Mouse (Mus musculus): ENCODE data around the gene Evi2a. TPM values are rescaled to one million over a fixed set of nuclear protein-coding genes. Genes with fewer than 3 reads are reported as not detected.
A peak's percentile ranks its signal among the peaks of the same experiment; 100 is the strongest.

Gene Evi2a
- polyA plus RNA-seq (2012; ENCODE audit: insufficient read depth, low replicate concordance), result 2.0 TPM in 1 of 2 replicates, not detected in the other

GRCm38 (mm10) chr11:79530333-79530761 lies at the start of gene Evi2a, which contains the start of gene Evi2:
Gene Evi2a (minus strand): TSS chr11:79530609.
Gene Evi2 (minus strand): TSS chr11:79530589.
- Histone ChIP-seq H3K4me1 (peaks cover 89% of the 10 kb centered on the region), H3K4me3 (replicated peaks) (peak within 1 kb of the TSS; percentile 90), H3K9me3 (no peaks in the 10 kb centered on the region), H3K36me3 (replicated peaks; ENCODE audit: low read length) (peaks cover 14% of the 10 kb centered on the region), H3K27me3 (replicated peaks) (no peaks in the 10 kb centered on the region)
- TF ChIP-seq GATA1 (IDR thresholded peaks at IDR 0.05; ENCODE audit: borderline replicate concordance, low read length) (no peak), FLI1 (IDR thresholded peaks at IDR 0.05; ENCODE audit: low read length) (no peak)

GRCm38 (mm10) chr11:79577741-79578140 lies 47.3 kb upstream of the Evi2a start:
- peaks cover 24% of the 10 kb centered on the region for H3K4me1 ChIP-seq

DNA sequence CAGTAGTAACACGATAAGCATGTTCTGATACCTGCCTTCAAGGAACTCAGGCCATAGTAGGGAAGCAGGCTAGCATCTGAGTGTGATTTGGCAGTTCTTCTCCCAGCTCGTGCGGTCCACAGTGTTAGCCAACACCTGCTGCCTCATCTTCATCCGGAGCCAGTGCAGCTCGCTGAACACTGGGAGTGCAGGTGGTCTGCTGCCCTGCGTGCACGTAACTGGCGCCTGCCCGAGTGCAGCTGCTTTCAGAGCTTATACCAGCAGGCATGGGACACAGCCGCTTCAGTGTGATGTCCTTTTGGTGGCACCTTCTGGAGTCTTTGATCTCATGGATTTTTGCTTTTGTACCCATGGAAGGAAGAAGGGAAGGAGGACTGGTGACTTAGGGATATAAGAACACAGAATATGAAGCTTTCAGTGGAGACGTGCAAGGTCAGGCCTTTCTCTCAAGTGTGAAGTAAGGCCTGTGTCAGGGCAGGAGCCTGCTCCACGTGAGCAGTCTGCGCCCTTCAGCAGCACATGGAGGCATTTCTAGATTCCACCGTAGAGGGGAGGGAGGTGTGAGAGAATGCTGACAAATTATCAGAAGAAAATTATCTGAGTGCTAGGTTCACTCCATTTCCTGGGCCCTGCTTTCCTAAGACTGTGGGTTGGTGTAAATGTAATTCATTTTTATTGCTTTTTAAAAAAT lies 45.1 kb upstream of the Evi2a start:
- TF ChIP-seq GATA1 (IDR thresholded peaks at IDR 0.05; ENCODE audit: borderline replicate concordance, low read length) (no peak), FLI1 (IDR thresholded peaks at IDR 0.05; ENCODE audit: low read length) (no peak)
- Histone ChIP-seq H3K9me3 (no peaks in the 10 kb centered on the region), H3K4me1 (peaks cover 24% of the 10 kb centered on the region), H3K27me3 (replicated peaks) (no peaks in the 10 kb centered on the region), H3K36me3 (replicated peaks; ENCODE audit: low read length) (peaks cover 94% of the 10 kb centered on the region), H3K4me3 (replicated peaks) (no peak overlapping the region)

More at GRCm38 (mm10) chr11:79577741-79578140, 47.3 kb upstream of the Evi2a start:
- TF ChIP-seq GATA1 (IDR thresholded peaks at IDR 0.05; ENCODE audit: borderline replicate concordance, low read length) (no peak), FLI1 (IDR thresholded peaks at IDR 0.05; ENCODE audit: low read length) (no peak)
- Histone ChIP-seq H3K27me3 (replicated peaks) (no peaks in the 10 kb centered on the region), H3K36me3 (replicated peaks; ENCODE audit: low read length) (peaks cover 75% of the 10 kb centered on the region), H3K9me3 (no peaks in the 10 kb centered on the region), H3K4me3 (replicated peaks) (no peak overlapping the region)

- H3K36me3 ChIP-seq (replicated peaks; ENCODE audit: low read length), result peaks cover 94% of the 10 kb centered on the region
- H3K9me3 ChIP-seq, result no peaks in the 10 kb centered on the region
- no peaks in the 10 kb centered on the region for H3K27me3 ChIP-seq (replicated peaks)
- TF ChIP-seq GATA1 (IDR thresholded peaks at IDR 0.05; ENCODE audit: borderline replicate concordance, low read length) (no peak), FLI1 (IDR thresholded peaks at IDR 0.05; ENCODE audit: low read length) (no peak)
- H3K4me1 ChIP-seq, result peaks cover 24% of the 10 kb centered on the region
- H3K4me3 ChIP-seq (replicated peaks), result no peak overlapping the region
Measured at GRCm38 (mm10) chr11:79573836-79574235, 43.4 kb upstream of the Evi2a start.

- Histone ChIP-seq H3K4me1 (peaks cover 2% of the 10 kb centered on the region; the same call in 1 of the 2 replicates), H3K36me3 (replicated peaks; ENCODE audit: low read length) (peaks cover 97% of the 10 kb centered on the region)
Measured at GRCm38 (mm10) chr11:79570319-79570718, 39.9 kb upstream of the Evi2a start.

DNA sequence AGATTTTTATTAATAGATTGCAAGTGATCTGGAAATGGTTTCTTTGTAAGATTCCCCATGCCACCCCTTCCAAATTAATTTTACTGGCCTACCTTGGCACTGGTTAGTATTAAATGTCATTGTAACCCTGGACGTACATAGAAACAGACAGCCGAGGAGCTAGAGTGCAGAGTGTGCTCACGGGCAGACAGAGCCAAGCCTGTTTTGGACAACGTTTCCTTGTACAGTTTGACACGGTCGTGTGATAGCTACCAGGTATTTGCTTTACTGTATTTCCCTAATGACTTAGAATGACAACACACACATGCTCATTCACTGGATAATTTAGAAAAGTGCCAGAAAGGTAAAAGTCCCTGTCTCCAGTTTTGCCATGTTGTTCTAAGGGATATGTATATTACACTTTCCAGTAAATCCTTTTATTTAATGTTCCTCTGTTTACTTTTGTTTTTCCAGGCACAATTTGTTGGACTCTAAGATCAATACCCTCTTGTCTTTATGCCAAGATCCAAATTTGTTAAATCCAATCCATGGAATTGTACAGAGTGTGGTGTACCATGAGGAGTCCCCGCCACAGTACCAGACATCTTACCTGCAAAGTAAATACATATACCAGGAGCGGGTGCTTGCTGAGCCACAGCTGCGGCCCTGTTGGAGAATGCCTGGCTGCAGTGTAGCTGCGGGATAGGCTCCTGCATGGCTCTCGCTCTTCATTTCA lies 37.9 kb upstream of the Evi2a start:
- Histone ChIP-seq H3K36me3 (replicated peaks; ENCODE audit: low read length) (peaks cover 95% of the 10 kb centered on the region), H3K4me3 (replicated peaks) (no peak overlapping the region), H3K27me3 (replicated peaks) (no peaks in the 10 kb centered on the region), H3K9me3 (no peaks in the 10 kb centered on the region; the same call in 1 of the 2 replicates), H3K4me1 (peaks cover 6% of the 10 kb centered on the region)
- TF ChIP-seq GATA1 (IDR thresholded peaks at IDR 0.05; ENCODE audit: borderline replicate concordance, low read length) (no peak), FLI1 (IDR thresholded peaks at IDR 0.05; ENCODE audit: low read length) (no peak)

More at GRCm38 (mm10) chr11:79570319-79570718, 39.9 kb upstream of the Evi2a start:
- Histone ChIP-seq H3K4me3 (replicated peaks) (no peak overlapping the region), H3K9me3 (no peaks in the 10 kb centered on the region; the same call in 1 of the 2 replicates), H3K27me3 (replicated peaks) (no peaks in the 10 kb centered on the region)
- no peak for TF ChIP-seq FLI1 (IDR thresholded peaks at IDR 0.05; ENCODE audit: low read length)
- TF ChIP-seq GATA1 (IDR thresholded peaks at IDR 0.05; ENCODE audit: borderline replicate concordance, low read length), result no peak

DNA sequence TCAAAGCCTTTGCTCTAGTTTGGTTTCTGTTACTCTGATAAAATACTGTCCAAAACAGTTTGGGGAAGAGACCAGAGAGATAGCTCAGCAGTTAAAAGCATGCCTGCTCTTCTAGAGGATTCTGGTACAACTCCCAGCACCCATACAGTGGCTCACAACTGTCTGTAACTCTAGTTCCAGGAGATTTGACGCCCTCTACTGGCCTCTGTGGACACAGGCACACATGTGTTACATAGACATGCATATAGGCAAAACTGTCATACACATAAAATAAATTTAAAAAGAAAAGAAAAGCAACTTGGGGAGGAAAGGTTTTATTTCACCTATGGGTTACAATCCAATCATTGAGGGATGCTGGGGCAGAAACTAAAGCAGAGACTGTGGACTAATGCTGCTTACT lies 36.5 kb upstream of the Evi2a start:
- Histone ChIP-seq H3K4me3 (replicated peaks) (no peak overlapping the region), H3K4me1 (peaks cover 10% of the 10 kb centered on the region), H3K36me3 (replicated peaks; ENCODE audit: low read length) (peaks cover 97% of the 10 kb centered on the region), H3K9me3 (no peaks in the 10 kb centered on the region; the same call in 1 of the 2 replicates), H3K27me3 (replicated peaks) (no peaks in the 10 kb centered on the region)
- TF ChIP-seq GATA1 (IDR thresholded peaks at IDR 0.05; ENCODE audit: borderline replicate concordance, low read length), result no peak
- no peak for TF ChIP-seq FLI1 (IDR thresholded peaks at IDR 0.05; ENCODE audit: low read length)

GRCm38 (mm10) chr11:79563493-79563892 lies 33.1 kb upstream of the Evi2a start:
- Histone ChIP-seq H3K9me3 (no peaks in the 10 kb centered on the region; the same call in 1 of the 2 replicates), H3K36me3 (replicated peaks; ENCODE audit: low read length) (peaks cover 97% of the 10 kb centered on the region), H3K4me1 (peaks cover 10% of the 10 kb centered on the region), H3K27me3 (replicated peaks) (no peaks in the 10 kb centered on the region), H3K4me3 (replicated peaks) (no peak overlapping the region)
- TF ChIP-seq FLI1 (IDR thresholded peaks at IDR 0.05; ENCODE audit: low read length) (no peak), GATA1 (IDR thresholded peaks at IDR 0.05; ENCODE audit: borderline replicate concordance, low read length) (no peak)

GRCm38 (mm10) chr11:79560536-79560935 lies 30.1 kb upstream of the Evi2a start:
- no peak overlapping the region for H3K4me3 ChIP-seq (replicated peaks)
- H3K9me3 ChIP-seq, result no peaks in the 10 kb centered on the region
- peaks cover 95% of the 10 kb centered on the region for H3K36me3 ChIP-seq (replicated peaks; ENCODE audit: low read length)
- peaks cover 10% of the 10 kb centered on the region for H3K4me1 ChIP-seq
- TF ChIP-seq FLI1 (IDR thresholded peaks at IDR 0.05; ENCODE audit: low read length) (no peak), GATA1 (IDR thresholded peaks at IDR 0.05; ENCODE audit: borderline replicate concordance, low read length) (no peak)
- no peaks in the 10 kb centered on the region for H3K27me3 ChIP-seq (replicated peaks)

DNA sequence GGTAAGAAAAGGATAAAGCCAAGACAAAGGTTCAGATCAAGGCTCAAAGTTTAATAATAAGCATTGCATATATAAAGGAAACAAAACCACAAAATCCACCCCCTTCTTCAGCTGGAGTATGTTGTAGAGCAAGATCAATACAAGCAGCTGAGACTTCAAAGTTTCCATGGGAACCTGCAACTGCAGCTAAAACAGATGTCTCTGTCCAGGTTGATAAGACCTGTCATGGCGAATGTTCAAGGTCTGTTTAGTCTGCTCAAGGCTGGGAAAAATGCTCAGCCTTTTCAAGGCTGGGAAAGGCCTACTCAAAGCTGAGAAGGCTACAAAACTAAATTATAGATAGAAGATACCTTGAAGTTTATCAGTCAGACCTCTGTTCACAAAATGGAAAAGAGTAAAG lies 22.2 kb upstream of the Evi2a start:
- TF ChIP-seq GATA1 (IDR thresholded peaks at IDR 0.05; ENCODE audit: borderline replicate concordance, low read length), result no peak
- TF ChIP-seq FLI1 (IDR thresholded peaks at IDR 0.05; ENCODE audit: low read length), result no peak
- peaks cover 95% of the 10 kb centered on the region for H3K36me3 ChIP-seq (replicated peaks; ENCODE audit: low read length)
- no peaks in the 10 kb centered on the region for H3K27me3 ChIP-seq (replicated peaks)

More for the DNA sequence above, 22.2 kb upstream of the Evi2a start:
- Histone ChIP-seq H3K4me1 (no peaks in the 10 kb centered on the region), H3K9me3 (no peaks in the 10 kb centered on the region), H3K4me3 (replicated peaks) (no peak overlapping the region)

Measured in megakaryocyte, embryonic 14.5 days (primary cell).